ENCODE assay signal across 11 mouse cellular contexts in the genomic region with DNA sequence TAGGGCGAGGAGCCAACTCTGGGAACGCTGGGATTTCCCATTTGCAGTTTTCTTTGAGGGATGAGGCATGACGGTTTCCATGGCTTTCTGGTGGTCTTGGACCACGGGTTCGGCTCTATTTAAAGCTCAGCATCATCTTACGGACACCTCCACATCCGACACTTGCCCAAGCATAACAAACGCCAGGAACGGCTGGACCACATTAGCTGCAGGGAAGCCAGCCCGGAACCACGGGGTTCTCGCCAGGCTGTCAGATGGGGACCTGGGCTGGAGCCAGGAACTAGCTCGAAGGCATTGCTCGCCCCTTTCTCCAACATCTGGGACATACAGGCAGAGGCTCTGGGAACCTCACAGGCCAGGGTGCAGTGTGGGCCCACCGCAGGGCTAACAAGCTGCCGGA. TPM values are rescaled to one million over a fixed set of nuclear protein-coding genes. Genes with fewer than 3 reads are reported as not detected.
DNase-seq lines count a peak whose midpoint lies in the region; ATAC-seq lines count a peak whose summit lies in the region.
"Had no signal": no experiment of that assay in that cellular context is flagged by ENCODE, and none has a peak within 500 bp of the region (broad histone marks: within the 10 kb centered on the region; RNA-seq: fewer than 3 reads in every experiment).

No protein-coding gene starts in this region.

- 71% methylated on average over 16 of the region's 16 CpGs for WGBS in midbrain, embryonic 16.5 days
- 74% methylated on average over 16 of the region's 16 CpGs for WGBS in midbrain, embryonic 15.5 days

- H3K27ac ChIP-seq in midbrain, embryonic 16.5 days (ENCODE audit: low read length) = no peak overlapping the region
- no peak overlapping the region for H3K27ac ChIP-seq in midbrain, embryonic 15.5 days

- intact Hi-C loops in left cerebral cortex, postnatal 14 days (cut with DNase I) = loop anchor here (10.0 kb wide), 2 partner anchors 56 to 426 kb away; no protein-coding TSS in a partner anchor

- no peak overlapping the region for H3K9ac ChIP-seq in midbrain, embryonic 16.5 days (ENCODE audit: low read depth, low read length)
- no peak overlapping the region for H3K9ac ChIP-seq in midbrain, embryonic 15.5 days

- no peaks in the 10 kb centered on the region for H3K27me3 ChIP-seq in midbrain, embryonic 16.5 days (ENCODE audit: control insufficient read depth, insufficient read depth, low read depth, low read length)
- H3K27me3 ChIP-seq in midbrain, embryonic 15.5 days (replicated peaks) = no peaks in the 10 kb centered on the region

- DNase-seq in cerebellum, adult 11 months = peak; percentile 29
- no peak for DNase-seq in cerebellum, adult 11-12 months
- DNase-seq in left cerebral cortex, postnatal 14 days (ENCODE audit: low spot score in 2 of 2) = peak; percentile 44 to 46
- DNase-seq in left cerebral cortex, adult 9 months (ENCODE audit: low spot score in 2 of 2) = no peak
- DNase-seq in gastrocnemius, adult 18-20 months (ENCODE audit: low spot score) = peak; percentile 82
- DNase-seq in lung, postnatal 14 days = peak; percentile 56
- DNase-seq: adrenal gland, postnatal 14 days had no signal

- no peaks in the 10 kb centered on the region for H3K4me1 ChIP-seq in midbrain, embryonic 16.5 days (ENCODE audit: control insufficient read depth, insufficient read depth, low read length)
- no peaks in the 10 kb centered on the region for H3K4me1 ChIP-seq in midbrain, embryonic 15.5 days

- H3K9me3 ChIP-seq in midbrain, embryonic 16.5 days (replicated peaks; ENCODE audit: control insufficient read depth, low read length, poor library complexity, severe bottlenecking) = no peaks in the 10 kb centered on the region
- no peaks in the 10 kb centered on the region for H3K9me3 ChIP-seq in midbrain, embryonic 15.5 days

- no peaks in the 10 kb centered on the region for H3K36me3 ChIP-seq in midbrain, embryonic 16.5 days (ENCODE audit: control insufficient read depth, insufficient read depth, low read length)
- H3K36me3 ChIP-seq in midbrain, embryonic 15.5 days (replicated peaks) = no peaks in the 10 kb centered on the region

- H3K4me2 ChIP-seq in midbrain, embryonic 16.5 days (ENCODE audit: low read length) = no peak overlapping the region
- no peak overlapping the region for H3K4me2 ChIP-seq in midbrain, embryonic 15.5 days

- ATAC-seq in midbrain, embryonic 16.5 days = no peak
- ATAC-seq in midbrain, embryonic 15.5 days (replicated peaks) = no peak

- H3K4me3 ChIP-seq in midbrain, embryonic 16.5 days (ENCODE audit: low read depth, low read length) = no peak overlapping the region
- H3K4me3 ChIP-seq in midbrain, embryonic 15.5 days = no peak overlapping the region

RNA-seq across cellular contexts. Expression of a gene that starts 17.6 kb away (rescaled TPM):
- 10 to 100 TPM; 65.8 to 70.5 TPM for total RNA-seq in left cerebral cortex, postnatal 14 days (2021)
- total RNA-seq in gastrocnemius, adult 18-20 months (2021) = 1 to 10 TPM; 6.7 to 7.5 TPM
- 57.4 and 57.5 TPM in 2 replicates for polyA plus RNA-seq in midbrain, embryonic 16.5 days (2015; fragmentation: Nextera tagmentation; extraction: Ambion mirVana)
- polyA plus RNA-seq in midbrain, embryonic 15.5 days (2015; fragmentation: Nextera tagmentation; extraction: Ambion mirVana) = 57.0 and 59.5 TPM in 2 replicates

RNA-seq across cellular contexts. Expression of a gene that starts 26.4 kb away (rescaled TPM):
- total RNA-seq in left cerebral cortex, postnatal 14 days (2021) = 10 to 100 TPM; 55.7 to 56.8 TPM
- total RNA-seq in gastrocnemius, adult 18-20 months (2021) = 10 to 100 TPM; 34.5 to 40.0 TPM
- 23.7 and 24.8 TPM in 2 replicates for polyA plus RNA-seq in midbrain, embryonic 16.5 days (2015; fragmentation: Nextera tagmentation; extraction: Ambion mirVana)
- 28.0 and 31.0 TPM in 2 replicates for polyA plus RNA-seq in midbrain, embryonic 15.5 days (2015; fragmentation: Nextera tagmentation; extraction: Ambion mirVana)

RNA-seq across cellular contexts. Expression of a gene that starts 29.3 kb away (rescaled TPM):
- total RNA-seq in left cerebral cortex, postnatal 14 days (2021) = under 1 TPM in 1 of 2 experiments, not detected in 1; 0.13 TPM
- under 1 TPM in 1 of 2 experiments, not detected in 1; 0.09 TPM for total RNA-seq in gastrocnemius, adult 18-20 months (2021)
- 0.10 TPM in 2 replicates for polyA plus RNA-seq in midbrain, embryonic 16.5 days (2015; fragmentation: Nextera tagmentation; extraction: Ambion mirVana)
- 0.09 TPM in 2 replicates for polyA plus RNA-seq in midbrain, embryonic 15.5 days (2015; fragmentation: Nextera tagmentation; extraction: Ambion mirVana)
- total RNA-seq: liver, adult 2 months had no signal
- polyA plus RNA-seq: heart, embryonic 14.5 days; liver, adult 2 months had no signal

RNA-seq across cellular contexts. Expression of a gene that starts 44.0 kb away (rescaled TPM):
- 10 to 100 TPM; 39.8 to 40.7 TPM for total RNA-seq in left cerebral cortex, postnatal 14 days (2021)
- 1 to 10 TPM; 3.2 to 3.7 TPM for total RNA-seq in gastrocnemius, adult 18-20 months (2021)
- 48.1 and 51.3 TPM in 2 replicates for polyA plus RNA-seq in midbrain, embryonic 16.5 days (2015; fragmentation: Nextera tagmentation; extraction: Ambion mirVana)
- 53.5 and 55.7 TPM in 2 replicates for polyA plus RNA-seq in midbrain, embryonic 15.5 days (2015; fragmentation: Nextera tagmentation; extraction: Ambion mirVana)

Comparison
In these comparisons a context has a peak if more than half of its experiments do, and no peak if none do; other contexts are left out.
1. DNase-seq: peak in cerebellum, adult 11 months (single experiment), left cerebral cortex, postnatal 14 days (2 of 2), gastrocnemius, adult 18-20 months (single experiment) and lung, postnatal 14 days (single experiment); none in cerebellum, adult 11-12 months (single experiment) and left cerebral cortex, adult 9 months (0 of 2).
2. RNA of a gene that starts 17.6 kb away (total RNA-seq): 65.8 to 70.5 TPM in left cerebral cortex, postnatal 14 days; 6.7 to 7.5 TPM in gastrocnemius, adult 18-20 months; every median in the first group is over 4 times any median in the second.